Mouse (Mus musculus) kidney, adult 2 months (tissue): Measurements from ENCODE around the gene Wnt10b.

Source experiments
- CTCF ChIP-seq: fragments of 200-500 bp; conservative IDR thresholded peaks from 2 replicates; pipeline ENCODE4 v1.5.1; 2011; ENCODE audit warnings: low read depth, mild to moderate bottlenecking, control low read depth, low read length, moderate library complexity, mixed read lengths; ENCODE audit not compliant: insufficient read depth, insufficient read length
- POLR2A ChIP-seq: fragments of 200-500 bp; IDR thresholded peaks from one replicate; pipeline ENCODE4 v1.6.1; 2011; ENCODE audit warnings: low read depth, low read length, control low read depth

DNA sequence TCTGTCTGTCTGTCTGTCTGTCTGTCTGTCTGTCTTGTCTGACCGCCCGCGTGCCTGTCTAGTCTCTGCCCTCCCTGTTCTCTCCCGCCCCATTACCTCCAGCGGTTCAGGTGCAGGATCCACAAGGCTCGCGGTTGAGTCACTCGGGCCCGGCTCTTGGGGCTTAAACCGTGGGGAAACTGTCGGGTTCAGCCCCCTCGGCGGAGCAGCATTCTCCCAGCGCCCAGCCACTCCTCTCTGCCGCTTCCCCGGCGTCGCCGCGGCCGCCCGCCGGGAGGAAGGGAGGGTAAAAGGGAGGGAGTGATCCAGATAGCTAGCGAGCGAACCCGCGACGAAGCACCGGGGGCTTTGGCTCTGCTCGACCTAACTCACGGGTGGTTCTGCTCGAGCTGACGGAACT lies at the start of gene Wnt10b:
- no peak for TF ChIP-seq POLR2A
- TF ChIP-seq CTCF: no peak
